Mouse (Mus musculus): Measurements from ENCODE around the gene St6galnac3.

St6galnac3 gene

DNA sequence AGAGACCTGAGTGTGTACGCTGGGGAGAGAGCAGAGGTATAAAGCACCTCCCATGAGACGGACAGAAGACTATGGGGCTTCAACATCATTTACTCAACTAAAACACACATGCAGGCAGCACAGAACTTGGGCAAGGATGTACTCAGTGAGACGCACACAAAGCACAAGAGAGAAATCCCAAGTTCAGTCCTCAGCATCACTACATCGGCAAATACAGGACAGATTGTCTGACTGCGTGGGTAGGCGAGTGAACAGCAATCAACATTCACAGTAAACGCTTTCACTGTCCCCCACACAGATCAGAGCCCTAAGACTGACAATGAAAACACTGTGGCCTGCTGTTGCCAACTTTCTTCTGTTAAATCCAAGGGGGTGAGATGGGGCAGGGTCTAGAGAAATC is 422.6 kb downstream of the St6galnac3 start:
- intact Hi-C loops (cut with DNase I), result no loop called here

DNA sequence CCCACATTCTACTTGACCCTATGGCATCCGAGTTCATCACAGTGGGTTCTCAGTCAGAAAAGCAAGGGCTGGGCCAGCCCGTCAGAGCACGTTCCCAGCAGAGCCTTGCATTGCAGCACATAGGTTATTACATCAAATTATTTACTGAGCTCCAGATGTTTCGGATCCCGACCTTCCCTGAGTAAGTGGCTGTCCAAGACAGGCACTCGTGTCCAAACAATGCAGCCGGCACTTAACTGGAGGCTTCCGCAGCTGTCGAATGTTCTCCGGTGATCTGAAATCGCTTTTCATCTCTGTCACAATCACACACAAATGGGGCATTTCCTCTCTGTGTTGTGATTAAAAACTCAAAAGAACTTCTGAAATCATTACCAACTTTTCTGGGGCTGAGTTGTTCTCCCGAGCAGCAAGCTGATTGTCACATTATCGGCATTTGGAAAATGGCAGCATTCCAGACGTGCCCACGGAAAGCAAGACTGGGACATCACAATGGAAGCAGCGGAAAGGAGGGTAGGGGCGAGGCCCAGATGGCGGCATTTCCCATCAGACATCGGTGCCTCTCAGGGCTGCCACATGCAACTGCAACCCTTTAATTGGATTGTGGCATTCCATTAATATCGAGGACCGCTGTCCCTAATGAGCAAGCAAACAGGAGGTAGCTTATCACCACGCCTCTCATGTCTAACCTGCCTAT is 428.5 kb downstream of the St6galnac3 start:
- intact Hi-C loops (cut with DNase I), result no loop called here

DNA sequence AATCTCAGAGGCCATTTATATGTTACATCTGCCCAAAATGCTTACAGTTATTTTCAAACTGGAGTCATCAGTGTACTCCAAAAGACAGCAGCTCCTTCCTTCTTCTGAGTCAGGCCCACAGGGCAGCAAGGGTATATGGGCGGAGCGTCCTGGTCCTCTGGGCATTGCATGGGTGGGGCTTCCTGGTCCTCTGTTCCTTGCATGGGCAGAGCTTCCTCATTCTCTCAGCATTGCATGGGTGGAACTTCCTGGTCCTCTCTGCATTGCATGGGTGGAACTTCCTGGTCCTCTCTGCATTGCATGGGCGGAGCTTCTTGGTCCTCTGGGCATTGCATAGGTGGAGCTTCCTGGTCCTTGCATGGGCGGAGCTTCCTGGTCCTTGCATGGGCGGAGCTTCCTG is 432.1 kb downstream of the St6galnac3 start:
- intact Hi-C loops (cut with DNase I), result no loop called here

DNA sequence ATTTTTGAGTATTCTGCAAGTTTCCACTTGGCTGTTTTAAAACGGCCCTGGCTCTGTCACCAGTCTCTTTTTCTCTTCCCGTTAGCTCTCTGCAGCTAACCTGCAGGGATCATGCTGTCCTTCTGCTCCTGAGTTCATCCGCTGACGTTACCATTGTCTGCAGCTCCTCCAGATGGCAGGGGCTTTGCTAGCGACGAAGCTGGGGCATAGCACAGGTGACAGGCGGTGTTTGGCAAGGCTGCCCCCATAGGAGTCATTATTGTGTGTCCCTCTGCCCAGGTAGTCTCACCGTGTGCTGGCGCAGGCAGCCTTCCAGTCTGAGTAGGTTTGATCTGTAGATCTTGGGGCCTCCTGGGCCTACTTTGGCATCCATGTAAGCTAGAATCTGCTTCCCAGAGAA is 432.6 kb downstream of the St6galnac3 start:
- intact Hi-C loops (cut with DNase I), result no loop called here

DNA sequence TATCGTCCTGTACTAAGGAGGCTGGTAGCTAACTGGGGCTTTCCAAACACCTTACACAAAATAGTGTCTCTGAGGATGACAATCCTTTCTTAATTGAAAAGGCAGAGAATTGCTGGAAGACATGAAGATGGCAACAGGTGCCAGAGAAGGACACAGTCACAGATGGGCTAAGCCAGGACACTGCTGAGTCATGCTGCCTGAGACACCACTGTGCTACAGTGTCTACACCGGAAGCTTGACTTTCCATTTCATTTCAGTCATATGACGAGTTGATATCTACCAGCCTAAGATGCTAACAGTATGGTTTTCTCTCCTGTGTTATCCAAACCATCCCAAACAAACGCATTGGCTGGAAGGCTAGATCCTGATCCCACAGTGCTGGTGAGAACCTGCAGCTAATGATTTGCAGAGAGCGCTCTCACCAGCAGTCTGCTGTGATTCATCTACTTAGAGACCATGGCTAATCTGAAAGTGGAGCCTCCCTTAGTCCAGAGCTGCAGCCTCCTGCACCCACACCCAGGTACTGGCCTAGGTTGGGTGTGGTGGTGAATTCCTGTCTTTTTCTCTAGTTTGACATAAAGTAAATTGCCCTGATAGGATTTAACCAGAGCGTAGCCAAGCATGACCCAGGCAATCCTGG is 433.4 kb downstream of the St6galnac3 start:
- intact Hi-C loops (cut with DNase I), result no loop called here

DNA sequence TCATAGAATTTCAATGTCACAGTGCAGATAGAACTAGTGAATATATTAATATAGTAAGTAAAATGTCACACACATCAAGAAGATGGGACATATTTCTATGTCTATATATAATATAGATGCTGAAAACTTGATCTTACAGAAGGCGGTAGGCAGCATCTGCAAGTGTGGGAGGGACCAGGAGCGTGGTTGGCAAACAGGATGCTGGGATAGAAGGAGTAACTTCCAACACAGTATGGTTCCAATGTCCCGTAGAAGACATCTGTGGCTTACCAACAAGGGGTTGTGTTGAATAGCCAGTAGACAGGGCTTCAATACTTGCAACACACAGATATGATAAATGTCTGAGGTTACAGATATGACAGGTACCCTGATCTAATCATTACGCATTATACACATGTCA is 435.0 kb downstream of the St6galnac3 start:
- intact Hi-C loops (cut with DNase I), result no loop called here

DNA sequence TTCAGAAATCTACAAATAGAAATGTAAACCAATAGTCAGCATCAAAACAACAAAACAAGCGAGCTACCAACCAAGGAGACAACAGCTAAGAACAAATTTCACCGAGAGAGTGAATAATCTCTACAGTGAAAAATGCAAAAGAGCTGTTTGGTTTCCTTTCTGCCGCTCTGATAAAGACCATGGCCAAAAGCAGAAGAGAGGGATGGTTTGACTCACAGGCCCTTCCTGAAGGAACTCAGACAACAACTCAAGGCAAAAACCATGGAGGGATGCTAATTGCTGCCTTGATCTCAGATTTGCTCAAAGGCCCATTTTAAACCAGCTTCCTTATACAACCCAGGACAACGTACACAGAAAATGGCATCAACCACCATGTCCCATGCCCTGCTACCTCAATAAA is 437.4 kb downstream of the St6galnac3 start:
- intact Hi-C loops (cut with DNase I), result no loop called here

DNA sequence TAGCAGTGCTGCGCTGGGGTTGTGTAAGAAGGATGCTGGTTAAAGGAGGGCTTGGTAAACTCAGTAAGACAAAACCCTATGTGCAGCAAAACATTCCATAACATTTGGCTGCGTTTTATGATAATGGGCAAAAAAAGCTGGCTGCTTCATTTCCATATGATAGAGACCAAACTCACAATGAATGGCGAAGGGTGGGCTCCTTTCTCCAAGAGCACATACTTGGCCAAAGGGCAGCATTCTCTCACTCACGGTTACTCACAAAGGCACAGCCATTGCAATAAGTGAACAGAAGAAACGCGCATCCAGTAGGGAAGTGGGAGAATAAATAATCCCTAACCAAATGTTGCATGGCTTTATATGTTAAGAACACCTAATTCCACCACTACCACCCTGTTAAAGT is 437.9 kb downstream of the St6galnac3 start:
- intact Hi-C loops (cut with DNase I), result no loop called here

DNA sequence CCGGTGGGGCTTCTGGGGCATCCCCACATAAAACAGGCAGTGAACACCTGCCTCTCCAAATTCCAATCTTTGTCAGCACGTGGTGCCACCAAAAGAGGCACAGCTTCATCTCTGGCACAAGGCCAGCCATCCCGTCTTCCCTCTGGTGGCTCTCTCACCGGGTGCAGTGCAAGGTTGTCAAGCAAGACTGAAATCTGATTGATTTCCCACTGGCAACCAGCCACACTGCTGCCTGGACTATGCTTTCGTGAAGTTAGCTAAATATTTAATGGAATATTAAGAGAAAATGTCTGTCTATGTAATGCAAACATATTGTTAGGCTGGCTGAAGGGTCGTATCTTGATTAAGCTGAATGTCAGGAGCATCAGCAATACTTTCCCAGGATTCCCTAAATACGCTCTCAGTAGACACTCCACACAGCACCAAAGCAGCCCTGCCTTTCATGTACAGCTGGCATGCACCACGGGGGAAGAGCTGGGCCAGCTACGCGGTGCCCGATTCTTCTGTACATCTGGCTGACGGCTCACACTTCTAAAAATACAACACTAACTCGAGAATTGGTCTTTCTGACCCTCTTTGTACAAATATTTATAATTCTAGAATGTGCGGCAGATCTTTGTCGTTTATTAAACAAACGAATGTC is 442.7 kb downstream of the St6galnac3 start:
- intact Hi-C loops (cut with DNase I), result no loop called here

DNA sequence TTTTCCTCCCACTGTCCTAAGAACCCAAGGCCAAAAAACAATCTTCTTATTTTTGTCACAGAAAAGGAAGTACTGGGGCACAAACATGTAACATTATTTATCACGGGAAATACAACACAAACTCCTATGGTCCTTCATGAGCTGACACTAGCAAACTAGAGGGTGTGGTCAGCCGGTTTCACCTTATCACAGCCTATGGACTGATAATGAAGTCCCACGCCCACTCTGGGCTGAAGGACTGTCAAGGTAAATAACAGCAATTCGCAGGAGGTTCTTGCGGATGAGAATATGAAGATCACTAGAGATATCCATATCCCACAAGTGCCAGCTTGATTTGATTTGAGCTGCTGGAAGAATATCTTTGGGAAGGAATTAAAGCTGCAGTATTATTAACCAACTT is 446.7 kb downstream of the St6galnac3 start:
- intact Hi-C loops (cut with DNase I), result no loop called here

DNA sequence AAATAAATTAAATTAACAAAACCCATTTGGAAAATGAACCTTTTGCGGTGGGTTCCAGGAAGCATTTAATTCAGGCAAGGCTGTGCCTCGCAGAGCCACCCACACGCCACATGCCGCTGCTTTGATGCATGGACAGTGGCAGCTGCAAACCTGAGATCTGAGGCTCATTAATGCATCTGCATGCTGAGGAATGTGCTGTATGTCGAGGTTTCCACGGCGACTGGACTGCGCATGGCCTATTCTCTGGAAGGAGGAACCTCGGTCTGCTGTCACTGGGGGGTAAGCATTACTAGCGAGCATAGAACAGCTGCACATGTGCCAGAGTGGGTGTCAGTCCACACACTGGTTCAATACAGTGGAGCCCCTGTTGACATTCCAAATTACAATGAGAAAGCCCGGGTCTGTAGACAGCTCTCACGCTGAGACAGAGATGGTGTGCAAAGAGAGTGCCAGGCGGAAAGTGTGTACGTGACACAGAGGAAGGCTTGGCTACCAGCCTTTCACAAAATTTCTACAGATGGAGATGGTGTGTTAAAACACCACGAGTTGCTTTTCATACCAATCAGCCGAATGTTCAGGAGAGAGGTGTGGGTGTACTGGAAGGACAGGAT is 447.5 kb downstream of the St6galnac3 start:
- intact Hi-C loops (cut with DNase I), result no loop called here

DNA sequence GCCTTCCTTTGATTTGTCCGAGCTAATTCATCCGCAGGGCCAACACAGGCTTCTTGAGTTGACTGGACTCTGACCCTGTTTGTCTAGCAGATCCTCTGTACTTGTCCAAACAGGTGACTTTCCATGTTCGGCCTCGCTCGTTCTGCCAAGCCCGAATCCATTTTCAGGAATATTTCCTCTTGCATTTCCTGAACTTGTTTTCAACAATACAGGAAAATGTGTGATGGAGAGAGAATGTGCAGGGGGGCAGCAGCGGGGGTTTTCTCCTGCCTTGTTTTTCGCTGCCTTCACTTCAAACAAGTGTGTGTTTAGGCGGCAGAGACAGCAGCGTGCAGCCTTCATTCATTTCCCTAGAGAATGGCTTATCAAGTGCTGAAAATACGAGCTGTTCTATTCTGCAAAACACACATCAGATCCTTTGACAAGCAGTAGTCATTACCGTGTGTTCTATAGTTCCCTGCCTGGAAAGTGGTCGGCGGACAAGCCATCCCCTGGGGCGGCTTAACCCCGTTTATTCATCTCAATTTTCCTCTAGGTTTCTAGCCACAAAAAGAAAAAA is 448.1 kb downstream of the St6galnac3 start:
- intact Hi-C loops (cut with DNase I), result no loop called here

DNA sequence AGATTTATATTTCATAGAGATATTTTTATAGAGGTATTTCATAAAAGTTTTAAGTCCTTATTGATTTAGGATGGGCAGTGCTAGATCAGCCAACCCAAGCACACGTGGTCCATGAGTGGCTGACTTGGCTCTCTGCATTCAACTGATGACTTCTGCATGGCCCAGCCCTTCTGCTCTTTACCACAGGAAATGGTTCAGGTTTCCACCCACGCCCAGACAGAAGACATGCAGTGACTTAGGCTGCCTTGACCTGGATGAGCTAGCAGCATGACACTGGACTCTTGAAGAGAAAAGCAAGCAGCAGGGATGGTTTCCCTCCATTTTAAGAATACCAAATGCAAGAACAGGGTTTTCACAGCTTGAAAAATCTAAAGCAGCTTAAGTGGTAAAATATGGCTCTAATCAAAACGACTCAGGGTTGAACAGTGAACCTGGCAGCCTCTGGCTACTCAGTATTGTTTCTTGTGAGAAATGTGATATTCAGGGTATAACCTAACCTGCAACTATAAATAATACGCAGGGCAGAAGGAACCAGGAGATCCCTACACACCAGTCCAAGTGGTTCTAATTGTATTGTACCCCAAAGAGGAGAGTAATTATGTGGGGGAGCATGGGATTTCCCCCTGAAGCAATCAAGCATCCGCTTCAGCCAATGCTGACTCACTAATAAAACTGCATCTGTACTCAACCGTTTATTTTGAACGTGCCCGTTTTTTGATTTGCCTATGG is 448.7 kb downstream of the St6galnac3 start:
- intact Hi-C loops (cut with DNase I), result no loop called here

DNA sequence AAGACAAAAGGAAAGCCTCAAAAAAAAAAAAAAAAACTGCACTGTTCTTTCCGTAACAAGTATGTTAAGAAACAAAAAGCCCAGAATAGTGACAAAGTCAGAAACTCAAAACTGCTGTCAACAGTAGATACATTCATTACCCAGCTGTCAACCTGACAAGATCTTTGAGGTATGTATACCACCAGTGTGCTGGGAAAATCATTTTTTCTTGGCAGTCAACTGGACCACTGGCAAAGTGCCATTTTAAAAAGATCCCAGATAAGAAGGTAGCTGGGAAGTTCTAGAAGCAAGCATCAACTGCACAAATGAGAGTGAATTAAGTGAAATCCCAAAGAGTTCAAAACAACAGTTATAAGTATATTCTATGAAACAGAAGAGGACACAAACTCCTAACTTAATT is 452.7 kb downstream of the St6galnac3 start:
- intact Hi-C loops (cut with DNase I), result no loop called here

DNA sequence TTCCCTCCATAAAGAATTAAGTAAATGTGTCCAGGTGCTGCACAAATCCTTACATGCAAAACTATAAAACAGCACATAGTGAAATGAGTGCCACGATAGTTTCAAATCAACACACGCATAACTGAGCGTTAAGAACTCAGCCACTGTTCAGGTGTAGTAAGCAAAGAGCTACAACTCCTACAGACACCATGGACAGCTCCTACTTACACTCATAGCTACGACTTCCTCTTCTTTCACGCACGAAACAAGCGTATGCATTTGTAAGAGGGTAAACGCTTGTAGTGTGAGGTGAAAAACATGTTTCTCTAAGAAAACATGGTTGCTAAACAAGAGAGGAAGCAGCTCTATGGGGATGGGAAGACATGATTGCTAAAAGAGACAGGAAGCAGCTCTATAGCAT is 457.6 kb downstream of the St6galnac3 start:
- intact Hi-C loops (cut with DNase I), result no loop called here

DNA sequence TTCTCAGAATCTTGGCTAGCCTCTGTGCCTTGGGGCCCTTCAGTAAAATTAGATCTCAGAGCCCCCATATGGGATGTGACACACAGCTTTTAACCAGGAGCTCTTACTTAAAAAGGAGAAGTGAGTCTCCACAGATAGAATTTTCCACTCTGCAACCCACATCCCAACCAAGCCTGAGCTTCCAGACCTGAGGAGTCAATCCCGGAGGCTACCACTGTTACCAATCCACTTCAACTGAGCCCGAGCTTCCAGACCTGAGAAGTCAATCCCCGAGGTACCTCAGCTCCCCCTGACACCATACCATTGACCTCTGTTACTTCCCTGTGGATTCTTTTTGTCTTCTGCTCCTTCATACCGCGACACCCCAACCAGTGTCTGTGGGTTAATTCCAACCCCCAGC is 463.0 kb downstream of the St6galnac3 start:
- intact Hi-C loops (cut with DNase I), result no loop called here

DNA sequence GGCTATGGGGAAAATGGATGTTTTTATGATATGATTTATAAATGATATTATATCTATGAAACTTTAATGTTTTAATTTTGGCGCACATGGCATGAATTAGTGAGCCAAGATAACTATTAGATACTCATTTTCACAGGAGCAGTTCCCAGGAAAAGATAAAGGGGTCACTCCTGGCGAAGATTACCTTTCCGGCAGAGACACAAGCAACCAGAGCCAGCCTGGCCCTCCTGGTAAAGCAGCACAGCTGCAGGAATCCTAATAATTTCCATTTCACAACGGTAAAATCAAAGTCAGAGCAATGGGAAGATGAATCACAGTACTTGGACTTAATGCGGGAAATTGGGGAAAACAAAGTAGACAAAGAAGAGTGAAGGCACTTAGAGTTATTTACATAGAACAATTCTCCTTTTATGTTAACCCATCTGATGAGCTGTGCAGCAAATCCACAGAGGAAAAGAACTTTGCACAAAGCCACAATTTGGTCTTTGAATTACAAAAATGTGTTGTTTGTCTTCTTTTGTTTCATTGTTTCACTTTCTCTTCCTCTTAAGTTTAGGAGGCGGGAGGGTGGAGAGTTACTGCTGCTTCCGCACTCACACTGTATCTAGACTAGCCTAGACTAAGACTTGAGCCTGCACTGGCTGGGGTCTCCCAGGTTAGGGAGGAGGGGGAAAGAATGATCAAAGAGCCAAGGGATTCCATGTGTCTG is 464.6 kb downstream of the St6galnac3 start:
- intact Hi-C loops (cut with DNase I), result no loop called here

DNA sequence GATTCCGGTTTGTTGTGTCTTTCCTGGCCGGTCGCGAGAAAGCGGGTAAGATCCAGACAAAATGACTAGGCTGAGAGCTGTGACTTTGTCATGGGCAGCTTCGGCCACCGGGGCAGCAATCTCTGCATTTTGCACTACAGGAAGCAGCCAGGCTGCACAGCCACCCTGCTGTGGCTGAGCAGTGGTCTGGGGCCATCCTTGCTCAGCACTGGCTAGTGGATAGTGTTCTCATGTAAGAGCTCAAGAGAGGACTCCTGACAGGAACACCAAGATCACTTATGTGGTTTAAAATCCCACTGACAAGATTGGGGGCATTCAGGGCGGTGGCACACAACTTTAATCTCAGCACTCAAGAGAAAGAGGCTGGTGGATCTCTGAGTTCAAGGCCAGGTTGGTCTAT is 469.1 kb downstream of the St6galnac3 start:
- intact Hi-C loops (cut with DNase I), result loop anchor here (10.0 kb wide), 3 partner anchors 249 to 471 kb away; no protein-coding TSS in a partner anchor

DNA sequence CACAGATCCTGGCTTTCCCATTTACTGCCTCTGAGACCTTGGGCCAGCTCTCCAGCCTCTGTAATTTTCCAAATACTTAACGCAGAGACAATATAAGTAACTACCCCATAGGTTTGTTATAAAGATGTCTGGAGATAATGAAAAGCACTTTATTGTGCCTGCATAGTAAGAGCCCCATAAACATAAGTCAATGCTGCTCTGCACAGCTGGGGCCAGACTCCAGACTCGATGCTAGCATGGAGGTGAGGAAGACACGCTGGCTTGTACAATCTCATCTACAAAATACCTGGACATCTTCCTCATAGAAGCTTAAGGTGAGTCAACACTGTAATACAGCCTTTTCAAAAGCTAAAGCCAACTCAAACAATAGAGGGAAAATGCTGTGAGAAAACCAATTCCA is 473.3 kb downstream of the St6galnac3 start:
- intact Hi-C loops (cut with DNase I), result loop anchor here (10.0 kb wide), 3 partner anchors 253 to 467 kb away; no protein-coding TSS in a partner anchor

DNA sequence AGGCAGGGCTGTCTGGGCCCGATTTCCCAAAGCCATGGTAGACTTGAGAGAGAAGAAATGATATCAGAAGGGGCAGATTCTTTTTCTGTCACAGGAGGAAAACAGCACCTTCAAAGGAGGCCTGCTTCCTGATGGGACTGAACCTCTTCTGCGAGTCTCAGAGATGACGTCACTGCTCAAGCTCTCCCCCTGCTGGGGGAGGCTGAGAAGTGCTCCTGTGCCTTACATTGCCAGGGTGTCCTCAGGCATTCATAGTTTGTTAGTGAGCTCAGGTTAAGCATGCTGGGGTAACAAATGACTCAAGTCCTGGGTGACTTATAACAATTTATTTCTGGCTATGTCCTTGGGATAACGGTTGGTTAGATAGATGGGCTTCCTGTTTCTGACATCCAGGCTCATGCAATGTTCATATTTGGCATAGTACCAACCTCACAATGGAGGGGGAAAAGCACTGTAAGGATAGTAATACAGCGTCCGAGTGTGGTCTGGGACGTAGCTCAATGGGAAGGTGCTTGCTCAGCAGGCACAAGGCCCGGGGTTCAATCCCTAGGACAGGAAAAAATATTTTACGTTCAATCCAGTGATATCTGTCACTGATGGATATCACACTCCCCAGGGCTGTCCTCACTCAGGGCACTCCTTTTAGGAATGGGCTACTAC is 474.2 kb downstream of the St6galnac3 start:
- intact Hi-C loops (cut with DNase I), result loop anchor here (10.0 kb wide), 3 partner anchors 254 to 466 kb away; no protein-coding TSS in a partner anchor
